Mouse (Mus musculus) MEL (cell line): ENCODE data around the gene Cadps2. TPM values are rescaled to one million over a fixed set of nuclear protein-coding genes. Genes with fewer than 3 reads are reported as not detected.

ENCODE experiments used
- DNase-seq: peaks from one replicate; pipeline ENCODE4 v3.0.0; 2011; ENCODE audit warnings: low read depth, low spot score
- H3K27ac ChIP-seq: 2 replicates; pipeline ENCODE4 v1.5.1; 2012; ENCODE audit warnings: low read depth, mild to moderate bottlenecking, control low read depth, low read length, moderate library complexity; ENCODE audit not compliant: control insufficient read depth
- H3K27me3 ChIP-seq, 2 experiments: fragments of 150-350 bp in 1 of 2; sonication (generic) in 1 of 2; 2 replicates each; pipeline ENCODE4 v1.6.1; 2012; ENCODE audit warnings: low read length in 2 of 2, mild to moderate bottlenecking in 2 of 2, improper control_type of control experiment in 1 of 2, moderate library complexity in 1 of 2; ENCODE audit not compliant: insufficient read depth in 2 of 2, control insufficient read depth in 1 of 2
- H3K36me3 ChIP-seq, 2 experiments: 2 replicates each; pipeline ENCODE4 v1.6.1; 2012 to 2014; ENCODE audit warnings: low read length in 2 of 2, improper control_type of control experiment in 1 of 2, inconsistent platforms in 1 of 2, mild to moderate bottlenecking in 1 of 2; ENCODE audit not compliant: insufficient read depth in 2 of 2, control insufficient read depth in 1 of 2
- H3K4me1 ChIP-seq, 2 experiments: fragments of 150-350 bp in 1 of 2; sonication (generic) in 1 of 2; 2 replicates each; pipeline ENCODE4 v1.6.1; 2012; ENCODE audit warnings: low read length in 2 of 2, improper control_type of control experiment in 1 of 2, mild to moderate bottlenecking in 1 of 2; ENCODE audit not compliant: insufficient read depth in 2 of 2, control insufficient read depth in 1 of 2
- H3K4me3 ChIP-seq, 2 experiments: fragments of 150-350 bp in 1 of 2; sonication (generic) in 1 of 2; 2 replicates each; pipeline ENCODE4 v1.5.1; 2012; ENCODE audit warnings: low read depth in 2 of 2, low read length in 2 of 2, mild to moderate bottlenecking in 2 of 2, moderate library complexity in 2 of 2, control low read depth in 1 of 2, improper control_type of control experiment in 1 of 2; ENCODE audit not compliant: control insufficient read depth in 1 of 2, insufficient read depth in 1 of 2
- H3K79me2 ChIP-seq: 2 replicates; pipeline ENCODE4 v1.6.1; 2012; ENCODE audit warnings: mild to moderate bottlenecking, low read length, moderate library complexity; ENCODE audit not compliant: control insufficient read depth, poor library complexity, insufficient read depth
- H3K9ac ChIP-seq: 2 replicates; pipeline ENCODE4 v1.6.1; 2012; ENCODE audit warnings: low read depth, mild to moderate bottlenecking, control low read depth, low read length, moderate library complexity; ENCODE audit not compliant: control insufficient read depth, poor library complexity, severe bottlenecking
- H3K9me3 ChIP-seq: fragments of 150-350 bp; sonication (generic); replicated peaks from 2 replicates; pipeline ENCODE4 v1.6.1; 2012; ENCODE audit warnings: mild to moderate bottlenecking, low read length, improper control_type of control experiment, moderate library complexity; ENCODE audit not compliant: insufficient read depth
- CTCF ChIP-seq, 3 experiments: IDR thresholded peaks in 2 of 3; conservative IDR thresholded peaks in 1 of 3; 2 replicates each; pipeline ENCODE4 v1.5.1; 2011 to 2012; ENCODE audit warnings: low read length in 3 of 3, low read depth in 2 of 3, mild to moderate bottlenecking in 2 of 3, improper control_type of control experiment in 1 of 3, inconsistent platforms in 1 of 3, mixed read lengths in 1 of 3, moderate library complexity in 1 of 3; ENCODE audit not compliant: control insufficient read depth in 1 of 3, insufficient read depth in 1 of 3, poor library complexity in 1 of 3, severe bottlenecking in 1 of 3
- E2F4 ChIP-seq: IDR thresholded peaks from 2 replicates; pipeline ENCODE4 v1.6.1; 2011; ENCODE audit warnings: low read depth, low read length, improper control_type of control experiment, borderline replicate concordance
- ELF1 ChIP-seq: IDR thresholded peaks from 2 replicates; pipeline ENCODE4 v1.6.1; 2014; ENCODE audit warnings: low read depth, mild to moderate bottlenecking, inconsistent platforms, low read length, improper control_type of control experiment, moderate library complexity
- JUND ChIP-seq: IDR thresholded peaks from 2 replicates; pipeline ENCODE4 v1.6.1; 2011; ENCODE audit warnings: low read depth, mild to moderate bottlenecking, improper control_type of control experiment, low read length
- KAT2A ChIP-seq: conservative IDR thresholded peaks from 2 replicates; pipeline ENCODE4 v1.6.1; 2012; ENCODE audit warnings: low read depth, low read length, improper control_type of control experiment, inconsistent platforms
- MAFK ChIP-seq: IDR thresholded peaks from 2 replicates; pipeline ENCODE4 v1.6.1; 2011; ENCODE audit warnings: low read depth, mild to moderate bottlenecking, low read length, improper control_type of control experiment, borderline replicate concordance
- MAX ChIP-seq: IDR thresholded peaks from 2 replicates; pipeline ENCODE4 v1.6.1; 2011; ENCODE audit warnings: low read length, improper control_type of control experiment
- MAZ ChIP-seq: IDR thresholded peaks from 2 replicates; pipeline ENCODE4 v1.6.1; 2012; ENCODE audit warnings: low read depth, mild to moderate bottlenecking, inconsistent platforms, low read length, improper control_type of control experiment
- MEF2A ChIP-seq: IDR thresholded peaks from 2 replicates; pipeline ENCODE4 v1.6.1; 2014; ENCODE audit warnings: low read depth, mild to moderate bottlenecking, inconsistent platforms, low read length, improper control_type of control experiment; ENCODE audit not compliant: poor library complexity, insufficient replicate concordance, severe bottlenecking; ENCODE audit errors: extremely low read depth
- MXI1 ChIP-seq: IDR thresholded peaks from 2 replicates; pipeline ENCODE4 v1.6.1; 2011; ENCODE audit warnings: mild to moderate bottlenecking, low read depth, low read length, improper control_type of control experiment
- NELFE ChIP-seq: IDR thresholded peaks from 2 replicates; pipeline ENCODE4 v1.6.1; 2011; ENCODE audit warnings: low read depth, low read length, improper control_type of control experiment
- POLR2A ChIP-seq, 2 experiments: IDR thresholded peaks; 2 replicates each; pipeline ENCODE4 v1.6.1; 2011 to 2012; ENCODE audit warnings: low read length in 2 of 2, mild to moderate bottlenecking in 2 of 2, control low read depth in 1 of 2, improper control_type of control experiment in 1 of 2, low read depth in 1 of 2, moderate library complexity in 1 of 2; ENCODE audit not compliant: control insufficient read depth in 1 of 2, insufficient read depth in 1 of 2, poor library complexity in 1 of 2
- POLR2AphosphoS5 ChIP-seq: IDR thresholded peaks from 2 replicates; pipeline ENCODE4 v1.6.1; 2012; ENCODE audit warnings: low read depth, borderline replicate concordance, mild to moderate bottlenecking, inconsistent platforms, low read length, moderate library complexity, mixed read lengths
- RAD21 ChIP-seq: IDR thresholded peaks from 2 replicates; pipeline ENCODE4 v1.6.1; 2011; ENCODE audit warnings: mild to moderate bottlenecking, low read depth, low read length, improper control_type of control experiment
- RCOR1 ChIP-seq: IDR thresholded peaks from 2 replicates; pipeline ENCODE4 v1.6.1; 2012; ENCODE audit warnings: low read depth, mild to moderate bottlenecking, inconsistent platforms, low read length, improper control_type of control experiment
- SIN3A ChIP-seq: IDR thresholded peaks from 2 replicates; pipeline ENCODE4 v1.6.1; 2012; ENCODE audit warnings: low read length, improper control_type of control experiment, inconsistent platforms
- TAL1 ChIP-seq: IDR thresholded peaks from 2 replicates; pipeline ENCODE4 v1.6.1; 2012; ENCODE audit warnings: mild to moderate bottlenecking, inconsistent platforms, low read length, moderate library complexity, mixed read lengths
- TCF12 ChIP-seq: IDR thresholded peaks from 2 replicates; pipeline ENCODE4 v1.6.1; 2014; ENCODE audit warnings: low read depth, mild to moderate bottlenecking, inconsistent platforms, low read length, improper control_type of control experiment, moderate library complexity
- UBTF ChIP-seq: IDR thresholded peaks from 2 replicates; pipeline ENCODE4 v1.6.1; 2012; ENCODE audit warnings: low read depth, mild to moderate bottlenecking, inconsistent platforms, low read length, improper control_type of control experiment, moderate library complexity, borderline replicate concordance; ENCODE audit not compliant: insufficient read depth
- USF2 ChIP-seq, 2 experiments: IDR thresholded peaks; 2 replicates each; pipeline ENCODE4 v1.6.1; 2011 to 2012; ENCODE audit warnings: improper control_type of control experiment in 2 of 2, low read length in 2 of 2, borderline replicate concordance in 1 of 2, inconsistent platforms in 1 of 2, low read depth in 1 of 2, mild to moderate bottlenecking in 1 of 2; ENCODE audit not compliant: insufficient read depth in 1 of 2
- ZKSCAN1 ChIP-seq: IDR thresholded peaks from 2 replicates; pipeline ENCODE4 v1.6.1; 2012; ENCODE audit warnings: low read depth, mild to moderate bottlenecking, inconsistent platforms, low read length, improper control_type of control experiment, moderate library complexity
- ZNF384 ChIP-seq: IDR thresholded peaks from 2 replicates; pipeline ENCODE4 v1.6.1; 2012; ENCODE audit warnings: low read depth, mild to moderate bottlenecking, inconsistent platforms, low read length, improper control_type of control experiment
- polyA plus RNA-seq, 2 experiments: library from polyadenylated mRNA; stranded (reverse) in 1 of 2; unstranded in 1 of 2; fragments of >175 nt in 1 of 2; fragments of >200 nt in 1 of 2; gene quantifications; 2 replicates each; pipeline versions ENCODE4 v1.2.1 to v1.2.4; 2012; ENCODE audit warnings: low replicate concordance in 2 of 2, low read depth in 1 of 2; ENCODE audit not compliant: insufficient read length in 2 of 2, insufficient read depth in 1 of 2, missing spikeins in 1 of 2
- total RNA-seq: library from RNA; depleted of rRNA; stranded (reverse); fragments of 300-350 nt; gene quantifications from 2 replicates; pipeline ENCODE4 v1.2.3, GENCODE M21; 2012

The Cadps2 gene
- total and polyA plus RNA-seq, 3 experiments = not detected

- no peaks in the 10 kb centered on the region for H3K36me3 ChIP-seq
- H3K4me3 ChIP-seq = no peak overlapping the region
- no peak overlapping the region for H3K9ac ChIP-seq
- H3K9me3 ChIP-seq = no peaks in the 10 kb centered on the region
- H3K79me2 ChIP-seq = no peaks in the 10 kb centered on the region
- no peak for DNase-seq
- H3K27me3 ChIP-seq = no peaks in the 10 kb centered on the region
- TF ChIP-seq MAX (no peak), NELFE (no peak), UBTF (no peak), ZNF384 (no peak), KAT2A (no peak), CTCF (IDR thresholded peaks at IDR 0.05 in 2 of 3, conservative IDR thresholded peaks at IDR 0.05 in 1 of 3; ENCODE audit: control insufficient read depth in 1 of 3, insufficient read depth in 1 of 3, low read depth in 2 of 3, low read length in 3 of 3, poor library complexity in 1 of 3, severe bottlenecking in 1 of 3) (no peak), MXI1 (no peak), MAFK (no peak), SIN3A (no peak), ELF1 (no peak), TAL1 (no peak), TCF12 (no peak), USF2 (IDR thresholded peaks at IDR 0.05; ENCODE audit: borderline replicate concordance in 1 of 2, insufficient read depth in 1 of 2, low read depth in 1 of 2, low read length in 2 of 2) (no peak), JUND (no peak)
- no peak overlapping the region for H3K27ac ChIP-seq
- no peaks in the 10 kb centered on the region for H3K4me1 ChIP-seq
These were observed 34.0 kb upstream of the Cadps2 start for GRCm38 (mm10) chr6:23873231-23873630.

GRCm38 (mm10) chr6:23869971-23870370, 30.8 kb upstream of the Cadps2 start:
- H3K4me3 ChIP-seq = no peak overlapping the region
- no peaks in the 10 kb centered on the region for H3K27me3 ChIP-seq
- H3K27ac ChIP-seq = no peak overlapping the region
- no peaks in the 10 kb centered on the region for H3K9me3 ChIP-seq
- H3K4me1 ChIP-seq = no peaks in the 10 kb centered on the region
- TF ChIP-seq POLR2A (IDR thresholded peaks at IDR 0.05; ENCODE audit: control insufficient read depth in 1 of 2, insufficient read depth in 1 of 2, low read depth in 1 of 2, low read length in 2 of 2, poor library complexity in 1 of 2) (no peak), UBTF (no peak), ZKSCAN1 (no peak), RCOR1 (no peak), TCF12 (no peak), KAT2A (no peak), POLR2AphosphoS5 (no peak), MEF2A (no peak), MAZ (no peak), ZNF384 (no peak), E2F4 (no peak), RAD21 (no peak)
- no peaks in the 10 kb centered on the region for H3K36me3 ChIP-seq
- no peaks in the 10 kb centered on the region for H3K79me2 ChIP-seq
- H3K9ac ChIP-seq = no peak overlapping the region
- DNase-seq = no peak
